Mouse (Mus musculus) liver, adult (tissue): Measurements from ENCODE around the gene Ogfrl1.

Source experiments
- GATA4 ChIP-seq: IDR thresholded peaks from 2 replicates; pipeline ENCODE4 v1.6.1; 2014; ENCODE audit warnings: mild to moderate bottlenecking, low read length; ENCODE audit not compliant: insufficient replicate concordance

Gene Ogfrl1

GRCm38 (mm10) chr1:23322208-23322607 is 75.4 kb downstream of the Ogfrl1 start:
- TF ChIP-seq GATA4 = no peak

GRCm38 (mm10) chr1:23321331-23321851 is 76.2 kb downstream of the Ogfrl1 start:
- no peak for TF ChIP-seq GATA4

- TF ChIP-seq GATA4 = no peak
Measured at GRCm38 (mm10) chr1:23320591-23321195, 76.9 kb downstream of the Ogfrl1 start.
